Mouse (Mus musculus): ENCODE measurements around the gene Pip4k2c.

Pip4k2c gene

DNA sequence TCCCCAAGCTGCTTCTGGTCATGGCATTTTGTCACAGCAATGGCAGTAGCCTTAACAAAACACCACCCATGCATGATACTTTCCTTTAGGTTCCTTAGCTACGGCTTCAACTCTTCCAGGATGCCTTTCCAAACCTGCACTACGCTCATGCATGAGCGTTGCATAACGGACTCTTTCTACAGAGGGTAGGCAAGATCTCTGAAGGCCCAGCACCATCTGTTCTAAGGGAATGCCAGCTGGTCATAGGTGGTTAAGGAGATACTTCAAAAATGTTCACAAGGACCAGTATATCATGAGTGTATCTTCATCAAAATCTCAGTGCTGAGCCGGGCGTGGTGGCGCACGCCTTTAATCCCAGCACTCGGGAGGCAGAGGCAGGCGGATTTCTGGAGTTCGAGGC lies 5.1 kb upstream of the Pip4k2c start:
- Histone ChIP-seq H3K27me3 (ENCODE audit: insufficient read depth, low read length) (no peaks in the 10 kb centered on the region), H3K9me3 (ENCODE audit: low read length) (no peaks in the 10 kb centered on the region), H3K4me1 (replicated peaks; ENCODE audit: low read depth, low read length) (peaks cover 58% of the 10 kb centered on the region), H3K4me3 (replicated peaks; ENCODE audit: low read length) (no peak overlapping the region), H3K36me3 (ENCODE audit: insufficient read depth, low read length) (no peaks in the 10 kb centered on the region)
- TF ChIP-seq CTCF (conservative IDR thresholded peaks at IDR 0.05; ENCODE audit: low read length) = no peak

DNA sequence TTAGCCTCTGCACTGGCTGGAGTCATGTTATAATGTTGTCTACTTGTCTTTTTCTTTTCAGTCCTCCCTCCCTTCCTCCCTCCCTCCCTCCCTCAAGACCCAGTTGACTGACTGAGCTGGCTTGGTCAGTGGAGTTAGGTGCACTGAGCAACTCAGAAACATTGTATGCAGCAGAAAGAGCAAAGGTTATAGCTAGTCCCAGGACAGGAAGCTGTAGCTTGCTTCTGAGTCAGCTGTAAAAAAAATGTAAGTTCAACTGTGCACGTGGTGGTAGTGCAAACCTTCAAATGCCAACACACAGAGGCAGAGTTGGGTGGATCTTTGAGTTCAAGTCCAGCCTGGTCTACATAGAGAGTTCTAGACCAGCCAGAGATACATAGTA lies 3.0 kb upstream of the Pip4k2c start:
- Histone ChIP-seq H3K36me3 (ENCODE audit: insufficient read depth, low read length) (peaks cover 7% of the 10 kb centered on the region), H3K4me3 (replicated peaks; ENCODE audit: low read length) (no peak overlapping the region), H3K27me3 (ENCODE audit: insufficient read depth, low read length) (no peaks in the 10 kb centered on the region), H3K4me1 (replicated peaks; ENCODE audit: low read depth, low read length) (peaks cover 74% of the 10 kb centered on the region), H3K9me3 (ENCODE audit: low read length) (no peaks in the 10 kb centered on the region)
- TF ChIP-seq POU5F1 (IDR thresholded peaks at IDR 0.05; ENCODE audit: borderline replicate concordance, low read length) (no peak), NANOG (IDR thresholded peaks at IDR 0.05; ENCODE audit: borderline replicate concordance, low read length) (no peak), CTCF (conservative IDR thresholded peaks at IDR 0.05; ENCODE audit: low read length) (no peak)

DNA sequence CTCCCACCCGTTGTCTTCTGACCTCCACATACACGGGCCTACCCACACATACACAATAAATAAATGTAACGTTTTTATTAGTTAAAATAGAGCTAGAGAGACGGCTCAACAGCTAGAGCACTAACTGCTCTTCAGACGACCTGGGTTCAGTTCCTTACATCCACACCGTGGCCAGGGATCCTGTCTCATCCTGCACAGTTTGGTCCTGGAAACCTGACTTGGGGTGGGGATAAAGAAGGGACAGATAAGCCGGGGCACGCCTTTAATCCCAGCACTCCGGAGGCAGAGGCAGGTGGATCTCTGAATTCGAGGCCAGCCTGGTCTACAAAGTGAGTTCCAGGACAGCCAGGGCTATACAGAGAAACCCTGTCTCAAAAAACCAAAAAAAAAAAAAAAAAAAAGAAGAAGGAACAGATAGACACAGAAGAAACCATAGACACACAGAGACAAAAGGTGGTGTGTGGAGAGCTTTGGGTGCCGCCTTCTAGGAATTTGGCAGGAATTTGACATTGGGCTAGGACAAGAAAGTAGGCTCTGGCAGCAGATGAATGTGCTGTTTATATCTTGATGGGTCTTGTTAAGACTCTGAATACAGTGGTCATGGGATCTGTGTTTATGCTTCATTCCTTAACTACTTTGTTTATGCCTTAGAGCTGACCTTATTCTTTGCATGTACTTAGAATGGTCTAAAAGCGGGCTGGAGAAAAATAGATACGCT lies 2.5 kb upstream of the Pip4k2c start:
- H3K4me3 ChIP-seq (replicated peaks; ENCODE audit: low read length) = no peak overlapping the region
- peaks cover 13% of the 10 kb centered on the region for H3K36me3 ChIP-seq (ENCODE audit: insufficient read depth, low read length)
- TF ChIP-seq NANOG (IDR thresholded peaks at IDR 0.05; ENCODE audit: borderline replicate concordance, low read length) (peak; percentile 67; the same call in 1 of the 2 replicates), CTCF (conservative IDR thresholded peaks at IDR 0.05; ENCODE audit: low read length) (no peak)
- no peaks in the 10 kb centered on the region for H3K27me3 ChIP-seq (ENCODE audit: insufficient read depth, low read length)
- no peaks in the 10 kb centered on the region for H3K9me3 ChIP-seq (ENCODE audit: low read length)
- peaks cover 77% of the 10 kb centered on the region for H3K4me1 ChIP-seq (replicated peaks; ENCODE audit: low read depth, low read length)

DNA sequence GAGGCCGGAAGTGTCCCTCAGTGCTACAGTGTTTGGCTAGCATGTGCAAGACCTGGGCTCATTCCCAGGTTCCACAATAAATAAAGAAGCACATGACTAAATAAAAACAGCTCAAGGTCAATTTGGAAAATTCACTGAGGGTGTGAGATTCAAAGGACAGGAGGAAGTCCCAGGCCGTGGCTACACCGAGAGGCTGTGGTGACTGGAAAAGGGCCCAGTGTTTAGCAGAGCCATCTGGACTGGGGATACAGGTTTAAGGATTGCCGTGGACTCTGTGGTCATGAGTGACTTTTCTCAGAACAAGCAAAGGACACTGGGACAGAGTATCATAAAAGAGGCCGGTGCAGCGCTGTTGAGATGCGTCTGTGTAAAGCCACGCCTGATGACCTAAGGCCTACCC lies 1.9 kb upstream of the Pip4k2c start:
- Histone ChIP-seq H3K36me3 (ENCODE audit: insufficient read depth, low read length) (peaks cover 19% of the 10 kb centered on the region), H3K4me3 (replicated peaks; ENCODE audit: low read length) (no peak overlapping the region), H3K4me1 (replicated peaks; ENCODE audit: low read depth, low read length) (peaks cover 78% of the 10 kb centered on the region), H3K9me3 (ENCODE audit: low read length) (no peaks in the 10 kb centered on the region), H3K27me3 (ENCODE audit: insufficient read depth, low read length) (no peaks in the 10 kb centered on the region)
- TF ChIP-seq NANOG (IDR thresholded peaks at IDR 0.05; ENCODE audit: borderline replicate concordance, low read length) (no peak), POU5F1 (IDR thresholded peaks at IDR 0.05; ENCODE audit: borderline replicate concordance, low read length) (no peak), CTCF (conservative IDR thresholded peaks at IDR 0.05; ENCODE audit: low read length) (no peak)

DNA sequence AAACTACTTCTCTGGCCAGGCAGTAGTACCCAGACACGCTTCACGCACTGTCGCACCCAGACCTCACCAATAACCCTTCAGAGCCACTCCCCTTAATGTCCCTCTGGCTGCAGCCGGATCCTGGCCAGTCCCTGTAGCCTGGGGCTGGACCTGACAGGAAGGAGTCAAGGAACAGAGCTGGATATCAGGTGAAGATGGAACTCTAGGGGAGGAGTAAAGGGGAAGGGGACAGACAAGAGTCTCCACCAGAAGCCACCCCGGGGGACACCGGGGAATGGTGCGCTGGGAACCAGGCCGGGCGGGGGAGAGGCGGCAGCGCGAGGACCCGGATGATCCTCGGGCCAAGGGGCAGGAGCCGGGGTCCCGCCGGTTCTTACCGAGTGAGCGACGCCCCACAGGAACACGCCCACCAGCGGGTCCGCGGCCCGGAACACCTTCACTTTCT lies 402 bp downstream of the Pip4k2c start:
- H3K4me3 ChIP-seq (replicated peaks; ENCODE audit: low read length) = peak overlapping the region; percentile 99
- peaks cover 60% of the 10 kb centered on the region for H3K4me1 ChIP-seq (replicated peaks; ENCODE audit: low read depth, low read length)
- no peaks in the 10 kb centered on the region for H3K9me3 ChIP-seq (ENCODE audit: low read length)
- H3K27me3 ChIP-seq (ENCODE audit: insufficient read depth, low read length) = no peaks in the 10 kb centered on the region
- peaks cover 42% of the 10 kb centered on the region for H3K36me3 ChIP-seq (ENCODE audit: insufficient read depth, low read length)
- TF ChIP-seq CTCF (conservative IDR thresholded peaks at IDR 0.05; ENCODE audit: low read length) = no peak
- no peak for TF ChIP-seq POU5F1 (IDR thresholded peaks at IDR 0.05; ENCODE audit: borderline replicate concordance, low read length)
- no peak for TF ChIP-seq NANOG (IDR thresholded peaks at IDR 0.05; ENCODE audit: borderline replicate concordance, low read length)

DNA sequence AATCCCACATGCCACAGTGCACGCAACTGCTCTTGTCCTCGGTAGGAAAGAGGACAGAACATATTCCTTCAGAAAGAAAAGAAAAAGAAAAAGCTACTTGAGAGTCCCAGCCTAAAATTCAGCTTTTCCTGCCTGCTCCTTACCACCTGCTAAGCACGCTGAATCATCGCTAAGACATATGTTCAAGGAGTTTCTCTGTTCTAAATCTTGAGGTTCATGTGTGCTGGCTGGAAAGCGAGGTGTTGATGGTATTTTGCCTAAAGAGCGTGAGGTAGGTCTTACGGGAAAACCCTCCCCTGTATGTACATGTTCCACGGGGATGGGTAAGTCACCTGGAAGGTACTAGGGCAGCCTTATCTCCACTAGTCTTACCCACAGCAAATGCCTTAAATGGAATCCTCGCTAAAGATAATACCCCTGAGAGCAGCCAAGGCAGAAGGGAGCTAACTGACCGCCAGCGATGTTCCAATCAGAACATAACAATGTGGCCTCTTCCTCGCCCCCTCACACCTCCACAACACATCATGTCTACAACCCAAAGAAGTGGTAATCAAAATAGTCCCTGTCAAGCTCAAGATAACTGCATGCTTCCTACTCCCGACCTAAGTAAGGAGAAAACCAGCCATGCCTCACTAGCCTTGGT lies 1.3 kb downstream of the Pip4k2c start:
- TF ChIP-seq CTCF (conservative IDR thresholded peaks at IDR 0.05; ENCODE audit: low read length) = no peak
- no peak for TF ChIP-seq POU5F1 (IDR thresholded peaks at IDR 0.05; ENCODE audit: borderline replicate concordance, low read length)
- no peak for TF ChIP-seq NANOG (IDR thresholded peaks at IDR 0.05; ENCODE audit: borderline replicate concordance, low read length)
- Histone ChIP-seq H3K4me3 (replicated peaks; ENCODE audit: low read length) (peak overlapping the region; percentile 99), H3K9me3 (ENCODE audit: low read length) (no peaks in the 10 kb centered on the region), H3K4me1 (replicated peaks; ENCODE audit: low read depth, low read length) (peaks cover 63% of the 10 kb centered on the region), H3K36me3 (ENCODE audit: insufficient read depth, low read length) (peaks cover 51% of the 10 kb centered on the region), H3K27me3 (ENCODE audit: insufficient read depth, low read length) (no peaks in the 10 kb centered on the region)

DNA sequence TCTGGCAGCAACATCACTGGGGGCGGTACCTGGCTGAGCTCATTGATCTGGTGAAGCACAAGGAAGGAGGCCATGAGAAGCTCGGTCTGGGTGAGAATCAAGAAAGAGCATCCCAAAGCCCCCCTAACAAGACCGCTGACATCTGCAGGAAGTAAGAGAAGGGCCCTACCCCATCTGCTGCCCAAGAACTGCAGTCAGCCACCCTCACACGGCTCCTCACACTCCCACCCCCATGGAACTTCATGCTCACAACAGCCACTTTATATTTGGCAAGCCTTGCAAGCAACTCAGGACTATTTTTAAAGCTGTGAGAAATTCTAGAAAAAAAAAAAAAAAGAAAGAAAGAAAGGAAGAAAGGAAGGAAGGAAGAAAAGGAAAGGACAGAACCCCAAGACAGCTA lies 2.5 kb downstream of the Pip4k2c start:
- TF ChIP-seq CTCF (conservative IDR thresholded peaks at IDR 0.05; ENCODE audit: low read length) = no peak
- H3K27me3 ChIP-seq (ENCODE audit: insufficient read depth, low read length) = no peaks in the 10 kb centered on the region
- H3K4me1 ChIP-seq (replicated peaks; ENCODE audit: low read depth, low read length) = peaks cover 60% of the 10 kb centered on the region
- no peak overlapping the region for H3K4me3 ChIP-seq (replicated peaks; ENCODE audit: low read length)
- peaks cover 62% of the 10 kb centered on the region for H3K36me3 ChIP-seq (ENCODE audit: insufficient read depth, low read length)
- no peaks in the 10 kb centered on the region for H3K9me3 ChIP-seq (ENCODE audit: low read length)

DNA sequence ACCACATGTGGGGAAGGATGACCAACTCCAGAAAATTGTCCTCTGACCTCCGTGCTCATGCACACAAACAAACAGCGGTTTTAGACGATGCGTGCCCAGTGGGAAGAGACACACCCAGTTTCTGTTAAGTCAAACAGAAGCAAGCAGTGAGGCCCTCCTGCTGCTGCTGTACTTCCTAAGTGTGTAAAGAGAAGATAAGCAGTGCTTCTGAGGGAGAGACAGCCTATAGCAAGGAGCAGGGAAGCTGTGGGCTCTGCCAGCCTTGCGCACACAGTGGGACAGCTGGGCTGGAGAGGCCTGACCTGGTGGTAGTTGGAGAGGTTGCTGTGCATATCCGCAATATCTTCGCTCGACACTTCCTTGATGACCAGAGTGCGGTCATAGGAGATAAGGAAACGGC lies 6.0 kb downstream of the Pip4k2c start:
- Histone ChIP-seq H3K9me3 (ENCODE audit: low read length) (no peaks in the 10 kb centered on the region), H3K4me3 (replicated peaks; ENCODE audit: low read length) (no peak overlapping the region), H3K27me3 (ENCODE audit: insufficient read depth, low read length) (no peaks in the 10 kb centered on the region), H3K4me1 (replicated peaks; ENCODE audit: low read depth, low read length) (peaks cover 52% of the 10 kb centered on the region), H3K36me3 (ENCODE audit: insufficient read depth, low read length) (peaks cover 98% of the 10 kb centered on the region)
- no peak for TF ChIP-seq NANOG (IDR thresholded peaks at IDR 0.05; ENCODE audit: borderline replicate concordance, low read length)
- TF ChIP-seq POU5F1 (IDR thresholded peaks at IDR 0.05; ENCODE audit: borderline replicate concordance, low read length) = no peak
- no peak for TF ChIP-seq CTCF (conservative IDR thresholded peaks at IDR 0.05; ENCODE audit: low read length)

DNA sequence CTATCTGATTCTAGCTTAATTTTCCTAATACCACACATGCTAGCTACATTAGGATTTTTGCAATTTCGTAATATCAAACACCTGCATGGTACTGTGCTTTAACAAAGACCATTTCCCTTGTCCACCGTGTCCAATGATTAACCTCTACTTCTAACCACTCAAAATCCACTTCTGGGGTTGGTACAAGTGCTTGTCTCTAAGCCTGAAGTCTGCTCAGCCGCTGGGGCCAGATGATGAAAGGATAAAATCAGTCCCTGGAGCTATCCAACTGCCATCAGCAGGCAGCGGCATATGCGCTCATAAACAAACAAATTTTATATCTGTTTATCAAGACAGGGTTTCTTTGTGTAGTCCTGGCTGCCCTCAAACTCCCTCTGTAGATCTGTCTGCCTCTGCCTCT lies 6.8 kb downstream of the Pip4k2c start:
- Histone ChIP-seq H3K9me3 (ENCODE audit: low read length) (no peaks in the 10 kb centered on the region), H3K4me3 (replicated peaks; ENCODE audit: low read length) (no peak overlapping the region), H3K36me3 (ENCODE audit: insufficient read depth, low read length) (peaks cover 100% of the 10 kb centered on the region), H3K4me1 (replicated peaks; ENCODE audit: low read depth, low read length) (peaks cover 48% of the 10 kb centered on the region), H3K27me3 (ENCODE audit: insufficient read depth, low read length) (no peaks in the 10 kb centered on the region)
- TF ChIP-seq NANOG (IDR thresholded peaks at IDR 0.05; ENCODE audit: borderline replicate concordance, low read length) (no peak), POU5F1 (IDR thresholded peaks at IDR 0.05; ENCODE audit: borderline replicate concordance, low read length) (no peak), CTCF (conservative IDR thresholded peaks at IDR 0.05; ENCODE audit: low read length) (no peak)

Data from E14TG2a.4 (cell line).